Mouse (Mus musculus): ENCODE results near the gene Nrxn3.

Gene Nrxn3

GRCm38 (mm10) chr12:88939679-88940078 lies 217.0 kb downstream of the Nrxn3 start:
- DNase-seq: no peak

- DNase-seq: no peak
These were observed 222.3 kb downstream of the Nrxn3 start for GRCm38 (mm10) chr12:88944967-88945366.

GRCm38 (mm10) chr12:88949870-88950269 lies 227.2 kb downstream of the Nrxn3 start:
- DNase-seq: no peak

- DNase-seq: no peak
These were observed 230.4 kb downstream of the Nrxn3 start for GRCm38 (mm10) chr12:88952937-88953600.

GRCm38 (mm10) chr12:88953801-88954200 lies 231.1 kb downstream of the Nrxn3 start:
- no peak for DNase-seq

GRCm38 (mm10) chr12:88957431-88957830 lies 234.8 kb downstream of the Nrxn3 start:
- DNase-seq: no peak

GRCm38 (mm10) chr12:88960817-88961216 lies 238.1 kb downstream of the Nrxn3 start:
- no peak for DNase-seq

- no peak for DNase-seq
These were observed 243.7 kb downstream of the Nrxn3 start for GRCm38 (mm10) chr12:88966329-88966728.

GRCm38 (mm10) chr12:88976621-88977020 lies 253.9 kb downstream of the Nrxn3 start:
- DNase-seq: no peak

- no peak for DNase-seq
These were observed 261.1 kb downstream of the Nrxn3 start for GRCm38 (mm10) chr12:88983688-88984330.

GRCm38 (mm10) chr12:88984375-88984774 lies 261.7 kb downstream of the Nrxn3 start:
- DNase-seq: no peak

- no peak for DNase-seq
These were observed 262.1 kb downstream of the Nrxn3 start for GRCm38 (mm10) chr12:88984804-88985203.

- no peak for DNase-seq
These were observed 264.4 kb downstream of the Nrxn3 start for GRCm38 (mm10) chr12:88987046-88987445.

- DNase-seq: no peak
These were observed 268.1 kb downstream of the Nrxn3 start for GRCm38 (mm10) chr12:88990753-88991152.

- DNase-seq: no peak
These were observed 269.5 kb downstream of the Nrxn3 start for GRCm38 (mm10) chr12:88992141-88992540.

- no peak for DNase-seq
These were observed 271.1 kb downstream of the Nrxn3 start for GRCm38 (mm10) chr12:88993788-88994187.

- DNase-seq: no peak
These were observed 293.8 kb downstream of the Nrxn3 start for GRCm38 (mm10) chr12:89016436-89016835.

- no peak for DNase-seq
These were observed 302.5 kb downstream of the Nrxn3 start for GRCm38 (mm10) chr12:89025180-89025579.

GRCm38 (mm10) chr12:89035984-89036618 lies 313.4 kb downstream of the Nrxn3 start:
- DNase-seq: no peak

GRCm38 (mm10) chr12:89040151-89040550 lies 317.5 kb downstream of the Nrxn3 start:
- no peak for DNase-seq

GRCm38 (mm10) chr12:89041429-89042107 lies 318.9 kb downstream of the Nrxn3 start:
- DNase-seq: no peak

- DNase-seq: no peak
These were observed 326.6 kb downstream of the Nrxn3 start for GRCm38 (mm10) chr12:89049279-89049678.

- no peak for DNase-seq
These were observed 327.0 kb downstream of the Nrxn3 start for GRCm38 (mm10) chr12:89049686-89050085.

- no peak for DNase-seq
These were observed 349.8 kb downstream of the Nrxn3 start for GRCm38 (mm10) chr12:89072436-89072835.

Measured in spleen, adult 18-20 months (tissue).